Mouse (Mus musculus) neural tube, embryonic 14.5 days (tissue): ENCODE measurements around the gene Ssh2. TPM values are rescaled to one million over a fixed set of nuclear protein-coding genes. Genes with fewer than 3 reads are reported as not detected.

Experiments
- ATAC-seq: fragments of 200-750 bp; cut with Nextera tagmentation; 2 replicates; pipeline ENCODE4 v1.8.0; 2017; ENCODE audit warnings: low read depth, mild to moderate bottlenecking, moderate TSS enrichment, moderate library complexity
- H3K27ac ChIP-seq: fragments of 300-500 bp; sonication (generic); 2 replicates; pipeline ENCODE4 v1.5.1; 2014; ENCODE audit warnings: low read depth, mild to moderate bottlenecking, control low read depth, low read length, moderate library complexity, mixed read lengths
- H3K27me3 ChIP-seq: fragments of 300-500 bp; sonication (generic); 2 replicates; pipeline ENCODE4 v1.6.1; 2014; ENCODE audit warnings: low read length; ENCODE audit not compliant: control insufficient read depth, insufficient read depth
- H3K36me3 ChIP-seq: fragments of 300-500 bp; sonication (generic); 2 replicates; pipeline ENCODE4 v1.6.1; 2014; ENCODE audit warnings: low read length, mixed read lengths; ENCODE audit not compliant: control insufficient read depth, insufficient read depth
- H3K4me1 ChIP-seq: fragments of 300-500 bp; sonication (generic); 2 replicates; pipeline ENCODE4 v1.6.1; 2014; ENCODE audit warnings: low read length; ENCODE audit not compliant: control insufficient read depth, insufficient read depth
- H3K4me2 ChIP-seq: fragments of 300-500 bp; sonication (generic); 2 replicates; pipeline ENCODE4 v1.6.1; 2014; ENCODE audit warnings: mild to moderate bottlenecking, low read depth, low read length, control low read depth
- H3K4me3 ChIP-seq: fragments of 300-500 bp; sonication (generic); 2 replicates; pipeline ENCODE4 v1.5.1; 2014; ENCODE audit warnings: low read depth, low read length, control low read depth, mixed read lengths
- H3K9ac ChIP-seq: fragments of 300-500 bp; sonication (generic); replicated peaks from 2 replicates; pipeline ENCODE4 v1.6.1; 2014; ENCODE audit warnings: low read depth, mild to moderate bottlenecking, control low read depth, low read length, mixed read lengths
- H3K9me3 ChIP-seq: fragments of 300-500 bp; sonication (generic); 2 replicates; pipeline ENCODE4 v1.6.1; 2016; ENCODE audit warnings: low read length; ENCODE audit not compliant: control insufficient read depth
- WGBS: fragments of 180-500 bp; shearing (Covaris S2); extraction: QIAGEN DNeasy Blood & Tissue Kit; methylation state at CpG from one replicate; pipeline ENCODE4 v1.1.7; 2014; 5-methylcytosine and 5-hydroxymethylcytosine counted together
- polyA plus RNA-seq: library from polyadenylated mRNA; unstranded; fragments of >200 nt; fragmentation: Nextera tagmentation; extraction: Ambion mirVana; gene quantifications from 2 replicates; pipeline ENCODE4 v1.2.1, GENCODE M21; 2014

Gene Ssh2
- polyA plus RNA-seq, 1 experiment from 2014 or later = 21.9 TPM

GRCm38 (mm10) chr11:77437026-77437425, 220.9 kb downstream of the Ssh2 start:
- no peak overlapping the region for H3K4me3 ChIP-seq
- no peaks in the 10 kb centered on the region for H3K27me3 ChIP-seq
- no peak overlapping the region for H3K9ac ChIP-seq
- H3K36me3 ChIP-seq = peaks cover 14% of the 10 kb centered on the region; the same call in 1 of the 2 replicates
- no peak overlapping the region for H3K27ac ChIP-seq
- no peak for ATAC-seq
- H3K4me2 ChIP-seq = no peak overlapping the region
- 88% methylated on average over 2 of the region's 2 CpGs for WGBS
- no peaks in the 10 kb centered on the region for H3K4me1 ChIP-seq
- H3K9me3 ChIP-seq = no peaks in the 10 kb centered on the region

- no peaks in the 10 kb centered on the region for H3K27me3 ChIP-seq
- no peak overlapping the region for H3K9ac ChIP-seq
- H3K4me1 ChIP-seq = no peaks in the 10 kb centered on the region
- H3K4me3 ChIP-seq = no peak overlapping the region
- ATAC-seq = no peak
- peaks cover 17% of the 10 kb centered on the region; the same call in 1 of the 2 replicates for H3K36me3 ChIP-seq
- WGBS = 92% methylated on average over 9 of the region's 9 CpGs
- H3K27ac ChIP-seq = no peak overlapping the region
- H3K9me3 ChIP-seq = no peaks in the 10 kb centered on the region
- no peak overlapping the region for H3K4me2 ChIP-seq
Measured at GRCm38 (mm10) chr11:77440081-77440480, 224.0 kb downstream of the Ssh2 start.

- Histone ChIP-seq H3K9ac (no peak overlapping the region), H3K36me3 (peaks cover 17% of the 10 kb centered on the region; the same call in 1 of the 2 replicates), H3K27me3 (no peaks in the 10 kb centered on the region), H3K4me1 (no peaks in the 10 kb centered on the region), H3K9me3 (no peaks in the 10 kb centered on the region), H3K27ac (no peak overlapping the region), H3K4me3 (no peak overlapping the region), H3K4me2 (no peak overlapping the region)
- WGBS = 88% methylated on average over 8 of the region's 8 CpGs
- no peak for ATAC-seq
Measured at GRCm38 (mm10) chr11:77441020-77441419, 224.9 kb downstream of the Ssh2 start.

GRCm38 (mm10) chr11:77442186-77443170, 226.4 kb downstream of the Ssh2 start:
- H3K4me2 ChIP-seq = no peak overlapping the region
- no peaks in the 10 kb centered on the region for H3K4me1 ChIP-seq
- no peak overlapping the region for H3K9ac ChIP-seq
- no peak overlapping the region for H3K4me3 ChIP-seq
- H3K36me3 ChIP-seq = peaks cover 17% of the 10 kb centered on the region; the same call in 1 of the 2 replicates
- H3K27me3 ChIP-seq = no peaks in the 10 kb centered on the region
- WGBS = 78% methylated on average over 7 of the region's 7 CpGs
- no peak overlapping the region for H3K27ac ChIP-seq
- ATAC-seq = no peak
- H3K9me3 ChIP-seq = no peaks in the 10 kb centered on the region

- H3K4me3 ChIP-seq = no peak overlapping the region
- H3K27me3 ChIP-seq = no peaks in the 10 kb centered on the region
- 0 out of 2 replicates have a peak, but pooled peaks cover 13% of the 10 kb centered on the region for H3K36me3 ChIP-seq
- H3K27ac ChIP-seq = no peak overlapping the region
- H3K9ac ChIP-seq = no peak overlapping the region
- no peaks in the 10 kb centered on the region for H3K4me1 ChIP-seq
- H3K9me3 ChIP-seq = no peaks in the 10 kb centered on the region
- no peak for ATAC-seq
- H3K4me2 ChIP-seq = no peak overlapping the region
- WGBS = 78% methylated on average over 2 of the region's 2 CpGs
Measured at GRCm38 (mm10) chr11:77444939-77445338, 228.9 kb downstream of the Ssh2 start.

GRCm38 (mm10) chr11:77446628-77447041, 230.5 kb downstream of the Ssh2 start:
- Histone ChIP-seq H3K9ac (no peak overlapping the region), H3K9me3 (no peaks in the 10 kb centered on the region), H3K36me3 (0 out of 2 replicates have a peak, but pooled peaks cover 7% of the 10 kb centered on the region), H3K27me3 (no peaks in the 10 kb centered on the region), H3K27ac (no peak overlapping the region), H3K4me3 (no peak overlapping the region), H3K4me2 (no peak overlapping the region), H3K4me1 (no peaks in the 10 kb centered on the region)
- 70% methylated on average over 6 of the region's 6 CpGs for WGBS
- peak; percentile 56; the same call in 1 of the 2 replicates for ATAC-seq

- Histone ChIP-seq H3K27me3 (no peaks in the 10 kb centered on the region), H3K4me3 (no peak overlapping the region), H3K9ac (no peak overlapping the region), H3K27ac (no peak overlapping the region), H3K4me1 (no peaks in the 10 kb centered on the region), H3K36me3 (peaks cover 9% of the 10 kb centered on the region; the same call in 1 of the 2 replicates), H3K9me3 (no peaks in the 10 kb centered on the region), H3K4me2 (no peak overlapping the region)
- ATAC-seq = no peak
- WGBS = 94% methylated on average over 7 of the region's 7 CpGs
Measured at GRCm38 (mm10) chr11:77449224-77449623, 233.1 kb downstream of the Ssh2 start.

- Histone ChIP-seq H3K4me3 (no peak overlapping the region), H3K36me3 (peaks cover 18% of the 10 kb centered on the region; the same call in 1 of the 2 replicates), H3K4me2 (no peak overlapping the region), H3K4me1 (no peaks in the 10 kb centered on the region), H3K9ac (no peak overlapping the region), H3K9me3 (no peaks in the 10 kb centered on the region), H3K27me3 (no peaks in the 10 kb centered on the region), H3K27ac (no peak overlapping the region)
- ATAC-seq = no peak
- WGBS = 96% methylated on average over 2 of the region's 2 CpGs
Measured at GRCm38 (mm10) chr11:77451670-77452069, 235.6 kb downstream of the Ssh2 start.

GRCm38 (mm10) chr11:77453388-77453787, 237.3 kb downstream of the Ssh2 start:
- Histone ChIP-seq H3K9ac (no peak overlapping the region), H3K4me2 (no peak overlapping the region), H3K27me3 (no peaks in the 10 kb centered on the region), H3K4me1 (no peaks in the 10 kb centered on the region), H3K36me3 (peaks cover 18% of the 10 kb centered on the region; the same call in 1 of the 2 replicates), H3K4me3 (no peak overlapping the region), H3K27ac (no peak overlapping the region), H3K9me3 (no peaks in the 10 kb centered on the region)
- no peak for ATAC-seq
- WGBS = 99% methylated on average over 2 of the region's 2 CpGs
